Mouse (Mus musculus) cortical plate, adult 2 months (tissue): ENCODE measurements around the gene Olfr1359.

ENCODE experiments used
- CTCF ChIP-seq: fragments of 200-500 bp; IDR thresholded peaks from 2 replicates; pipeline ENCODE4 v1.5.1; 2011; ENCODE audit warnings: mild to moderate bottlenecking, control low read depth, low read length; ENCODE audit not compliant: insufficient read depth; ENCODE audit errors: extremely low read depth
- POLR2A ChIP-seq: fragments of 200-500 bp; IDR thresholded peaks from 2 replicates; pipeline ENCODE4 v1.6.1; 2011; ENCODE audit warnings: mild to moderate bottlenecking, low read length, control low read depth; ENCODE audit not compliant: insufficient read depth; ENCODE audit errors: extremely low read depth

- no peak for TF ChIP-seq CTCF
- TF ChIP-seq POLR2A, result no peak
Observed at GRCm38 (mm10) chr13:21715131-21715863, 17.4 kb downstream of the Olfr1359 start.
